ENCODE assay signal across 31 mouse cellular contexts in the genomic region with DNA sequence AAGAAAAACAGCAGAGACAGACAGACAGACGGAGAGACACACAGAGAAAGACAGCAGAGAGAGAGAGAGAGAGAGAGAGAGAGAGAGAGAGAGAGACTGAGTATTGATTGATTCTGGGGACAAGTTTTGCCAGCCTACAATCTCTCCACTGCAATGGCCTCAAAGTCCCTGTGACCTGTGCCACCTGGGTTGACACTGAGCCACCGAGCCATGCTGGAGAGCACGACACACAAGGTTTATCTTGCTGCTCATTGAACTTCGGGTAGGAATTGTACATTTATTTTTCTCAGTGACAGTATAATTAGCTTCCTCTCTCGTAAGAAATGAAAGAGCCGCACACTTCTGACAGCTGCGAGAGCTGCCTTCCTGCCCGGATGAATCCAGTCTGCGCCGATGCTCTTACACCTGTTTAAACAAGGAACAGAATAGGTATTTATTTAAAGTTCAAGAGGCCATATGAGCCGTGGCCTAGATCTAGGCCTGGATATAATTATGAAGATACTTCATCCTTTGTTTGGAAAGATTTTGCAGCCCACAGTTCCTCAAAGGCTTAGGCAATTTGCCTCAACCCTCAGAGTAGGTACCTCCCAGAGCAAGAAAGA. TPM values are rescaled to one million over a fixed set of nuclear protein-coding genes. Genes with fewer than 3 reads are reported as not detected.
DNase-seq lines count a peak whose midpoint lies in the region; ATAC-seq and TF ChIP-seq lines count a peak whose summit lies in the region.
"Had no signal": no experiment of that assay in that cellular context is flagged by ENCODE, and none has a peak within 500 bp of the region (broad histone marks: within the 10 kb centered on the region; RNA-seq: fewer than 3 reads in every experiment).

No protein-coding gene starts in this region.

- TF ChIP-seq POLR2A in liver, adult 2 months (IDR thresholded peaks at IDR 0.05; ENCODE audit: extremely low read depth, insufficient read depth, low read length), result no peak
- no peak for TF ChIP-seq POLR2A in lung, adult 2 months (IDR thresholded peaks at IDR 0.05; ENCODE audit: borderline replicate concordance, extremely low read depth, low read depth, low read length)

- WGBS in liver, adult 2 months, result 20% methylated on average over 11 of the region's 11 CpGs
- WGBS in liver, embryonic 12.5 days (ENCODE audit: insufficient replicate concordance), result 61% methylated on average over 11 of the region's 11 CpGs
- 28% methylated on average over 11 of the region's 11 CpGs for WGBS in lung, postnatal 0 days
- WGBS in lung, adult 2 months, result 46% methylated on average over 11 of the region's 11 CpGs
- WGBS in intestine, postnatal 0 days, result 25% methylated on average over 11 of the region's 11 CpGs
- 43% methylated on average over 11 of the region's 11 CpGs for WGBS in stomach, postnatal 0 days

- H3K4me3 ChIP-seq in liver, adult 2 months (ENCODE audit: insufficient read depth, low read depth, low read length), result no peak overlapping the region
- no peak overlapping the region for H3K4me3 ChIP-seq in liver, embryonic 12.5 days
- H3K4me3 ChIP-seq in lung, postnatal 0 days (ENCODE audit: low read depth, low read length), result no peak overlapping the region
- no peak overlapping the region for H3K4me3 ChIP-seq in lung, adult 2 months (replicated peaks; ENCODE audit: extremely low read depth, low read depth, low read length)
- no peak overlapping the region for H3K4me3 ChIP-seq in intestine, postnatal 0 days (ENCODE audit: low read depth, low read length)
- no peak overlapping the region for H3K4me3 ChIP-seq in stomach, postnatal 0 days (ENCODE audit: low read depth, low read length)
- H3K4me3 ChIP-seq: embryonic facial prominence, embryonic 12.5 days; forebrain, embryonic 12.5 days; heart, embryonic 12.5 days; left cerebral cortex, adult 2 months; myocyte had no signal

- peaks cover 6% of the 10 kb centered on the region; the same call in 1 of the 2 replicates for H3K4me1 ChIP-seq in liver, adult 2 months (ENCODE audit: control insufficient read depth, insufficient read depth, low read length)
- H3K4me1 ChIP-seq in liver, embryonic 12.5 days, result peaks cover 3% of the 10 kb centered on the region; the same call in 1 of the 2 replicates
- peaks cover 4% of the 10 kb centered on the region for H3K4me1 ChIP-seq in lung, postnatal 0 days (ENCODE audit: insufficient read depth, low read depth, low read length)
- H3K4me1 ChIP-seq in lung, adult 2 months (ENCODE audit: control insufficient read depth, insufficient read depth, low read length), result 0 out of 2 replicates have a peak, but pooled peaks cover 2% of the 10 kb centered on the region
- 0 out of 2 replicates have a peak, but pooled peaks cover 3% of the 10 kb centered on the region for H3K4me1 ChIP-seq in intestine, postnatal 0 days (replicated peaks; ENCODE audit: control insufficient read depth, insufficient read depth, low read length)
- H3K4me1 ChIP-seq in stomach, postnatal 0 days (replicated peaks; ENCODE audit: control insufficient read depth, insufficient read depth), result no peaks in the 10 kb centered on the region; the same call in 1 of the 2 replicates

- H3K9me3 ChIP-seq in liver, embryonic 12.5 days (replicated peaks), result no peaks in the 10 kb centered on the region
- no peaks in the 10 kb centered on the region for H3K9me3 ChIP-seq in lung, postnatal 0 days (ENCODE audit: low read length)
- H3K9me3 ChIP-seq in intestine, postnatal 0 days (ENCODE audit: control insufficient read depth), result no peaks in the 10 kb centered on the region
- no peaks in the 10 kb centered on the region for H3K9me3 ChIP-seq in stomach, postnatal 0 days (ENCODE audit: control insufficient read depth, low read length)
- H3K9me3 ChIP-seq: embryonic facial prominence, embryonic 12.5 days; forebrain, embryonic 12.5 days; heart, embryonic 12.5 days had no signal

- TF ChIP-seq CTCF in liver, adult 2 months (IDR thresholded peaks at IDR 0.05; ENCODE audit: low read depth, low read length), result no peak
- no peak for TF ChIP-seq CTCF in lung, postnatal 0 days (IDR thresholded peaks at IDR 0.05)
- TF ChIP-seq CTCF in lung, adult 2 months (IDR thresholded peaks at IDR 0.05; ENCODE audit: insufficient read depth, low read length), result no peak
- TF ChIP-seq CTCF in intestine, postnatal 0 days (IDR thresholded peaks at IDR 0.05; ENCODE audit: low read depth), result no peak
- no peak for TF ChIP-seq CTCF in stomach, postnatal 0 days (IDR thresholded peaks at IDR 0.05; ENCODE audit: low read depth)

- H3K27ac ChIP-seq in liver, adult 2 months (replicated peaks; ENCODE audit: insufficient read depth, low read depth, low read length), result no peak overlapping the region
- no peak overlapping the region for H3K27ac ChIP-seq in liver, embryonic 12.5 days
- H3K27ac ChIP-seq in lung, postnatal 0 days (ENCODE audit: low read length), result no peak overlapping the region
- H3K27ac ChIP-seq in intestine, postnatal 0 days (ENCODE audit: low read depth, low read length), result peak overlapping the region; percentile 55
- H3K27ac ChIP-seq in stomach, postnatal 0 days (replicated peaks), result 0 out of 2 replicates have a peak overlapping the region, but pooled peaks have one; percentile 40
- H3K27ac ChIP-seq: embryonic facial prominence, embryonic 12.5 days; forebrain, embryonic 12.5 days; hindbrain, postnatal 0 days; left cerebral cortex, adult 2 months had no signal

- H3K9ac ChIP-seq in liver, adult 2 months (ENCODE audit: low read depth, low read length), result no peak overlapping the region
- H3K9ac ChIP-seq in liver, embryonic 12.5 days, result no peak overlapping the region
- no peak overlapping the region for H3K9ac ChIP-seq in lung, postnatal 0 days (replicated peaks; ENCODE audit: low read depth)
- H3K9ac ChIP-seq in intestine, postnatal 0 days (ENCODE audit: low read depth, low read length), result no peak overlapping the region
- no peak overlapping the region for H3K9ac ChIP-seq in stomach, postnatal 0 days (ENCODE audit: low read length)
- H3K9ac ChIP-seq: embryonic facial prominence, embryonic 12.5 days; forebrain, embryonic 12.5 days; heart, embryonic 12.5 days had no signal

- no peaks in the 10 kb centered on the region for H3K36me3 ChIP-seq in liver, adult 2 months (ENCODE audit: control insufficient read depth, insufficient read depth, low read length)
- no peaks in the 10 kb centered on the region for H3K36me3 ChIP-seq in liver, embryonic 12.5 days
- H3K36me3 ChIP-seq in lung, postnatal 0 days (ENCODE audit: insufficient read depth, low read length), result no peaks in the 10 kb centered on the region
- H3K36me3 ChIP-seq in intestine, postnatal 0 days (ENCODE audit: control insufficient read depth, insufficient read depth), result no peaks in the 10 kb centered on the region
- no peaks in the 10 kb centered on the region for H3K36me3 ChIP-seq in stomach, postnatal 0 days (ENCODE audit: control insufficient read depth, insufficient read depth, low read length)
- H3K36me3 ChIP-seq: embryonic facial prominence, embryonic 12.5 days; forebrain, embryonic 12.5 days; heart, embryonic 12.5 days had no signal

- H3K27me3 ChIP-seq in liver, adult 2 months (ENCODE audit: control insufficient read depth, insufficient read depth, low read length), result no peaks in the 10 kb centered on the region
- peaks cover 12% of the 10 kb centered on the region for H3K27me3 ChIP-seq in liver, embryonic 12.5 days (replicated peaks)
- no peaks in the 10 kb centered on the region for H3K27me3 ChIP-seq in lung, postnatal 0 days (replicated peaks; ENCODE audit: insufficient read depth, low read length)
- H3K27me3 ChIP-seq in intestine, postnatal 0 days (replicated peaks; ENCODE audit: control insufficient read depth, insufficient read depth, low read length), result no peaks in the 10 kb centered on the region
- H3K27me3 ChIP-seq in stomach, postnatal 0 days (ENCODE audit: control insufficient read depth, insufficient read depth, low read length), result no peaks in the 10 kb centered on the region
- H3K27me3 ChIP-seq: heart, embryonic 12.5 days had no signal

- H3K4me2 ChIP-seq in liver, embryonic 12.5 days, result no peak overlapping the region
- no peak overlapping the region for H3K4me2 ChIP-seq in lung, postnatal 0 days (replicated peaks; ENCODE audit: low read depth, low read length)
- H3K4me2 ChIP-seq in intestine, postnatal 0 days (replicated peaks; ENCODE audit: low read depth), result no peak overlapping the region
- H3K4me2 ChIP-seq in stomach, postnatal 0 days (replicated peaks; ENCODE audit: low read depth), result no peak overlapping the region
- H3K4me2 ChIP-seq: embryonic facial prominence, embryonic 12.5 days; forebrain, embryonic 12.5 days; heart, embryonic 12.5 days had no signal

- no peak for ATAC-seq in liver, embryonic 12.5 days
- peak; percentile 28; the same call in 1 of the 2 replicates for ATAC-seq in lung, postnatal 0 days
- ATAC-seq in intestine, postnatal 0 days, result peak; percentile 78
- peak; percentile 53; the same call in 1 of the 2 replicates for ATAC-seq in stomach, postnatal 0 days (ENCODE audit: low FRiP score, low TSS enrichment)
- ATAC-seq in megakaryocyte, adult 5-6 weeks (ENCODE audit: poor library complexity, severe bottlenecking), result no peak
- ATAC-seq: hindbrain, postnatal 0 days; midbrain, embryonic 16.5 days had no signal

- TF ChIP-seq EP300 in lung, postnatal 0 days (IDR thresholded peaks at IDR 0.05), result no peak
- no peak for TF ChIP-seq EP300 in stomach, postnatal 0 days (optimal IDR thresholded peaks at IDR 0.05)

- H3K79me2 ChIP-seq in liver, adult 2 months (ENCODE audit: control insufficient read depth, insufficient read depth, low read length), result no peaks in the 10 kb centered on the region

- peak; percentile 82 for DNase-seq in liver, adult 2 months (ENCODE audit: extremely low read depth, low read depth, low spot score)
- DNase-seq in lung, postnatal 0 days (ENCODE audit: low spot score), result peak; percentile 44
- DNase-seq in lung, adult 2 months, result no peak
- DNase-seq in stomach, postnatal 0 days (ENCODE audit: low spot score), result no peak
- no peak for DNase-seq in adrenal gland, adult 2 months
- DNase-seq: adrenal gland, postnatal 10 days; cerebellum, adult 18-20 months; cerebellum, postnatal 25 days; gastrocnemius, postnatal 25 days; kidney, adult 8-10 months; layer of hippocampus, adult 9-11 months; lung, postnatal 36 days; thymus, postnatal 25 days had no signal

RNA-seq across cellular contexts. Expression of a gene that starts 43.2 kb away (rescaled TPM):
- not detected in 2 replicates for total RNA-seq in liver, adult 2 months (2014; rRNA removed)
- polyA plus RNA-seq in liver, adult 2 months (2012; rRNA removed), result not detected in 2 replicates
- polyA plus RNA-seq in liver, embryonic 12.5 days (2016; fragmentation: Nextera tagmentation; extraction: Ambion mirVana), result not detected in 2 replicates
- polyA plus RNA-seq in lung, postnatal 0 days (2015; fragmentation: Nextera tagmentation; extraction: Ambion mirVana), result 0.05 TPM in 1 of 2 replicates, not detected in the other
- polyA plus RNA-seq in lung, adult 2 months (2012; rRNA removed), result not detected in 2 replicates
- polyA plus RNA-seq in intestine, postnatal 0 days (2015; fragmentation: Nextera tagmentation; extraction: Ambion mirVana), result 0.21 and 0.34 TPM in 2 replicates
- polyA plus RNA-seq in stomach, postnatal 0 days (2015; fragmentation: Nextera tagmentation; extraction: Ambion mirVana), result not detected in 2 replicates
- not detected for total RNA-seq in adrenal gland, adult 2 months (2021)
- not detected in 2 replicates for polyA plus RNA-seq in adrenal gland, adult 2 months (2012; rRNA removed)
- not detected in 2 replicates for total RNA-seq in megakaryocyte, adult 5-6 weeks (2015)
- 0.11 TPM in 1 of 2 replicates, not detected in the other for total RNA-seq in megakaryocyte, adult 5-6 weeks (2017)
- total RNA-seq: adrenal gland, postnatal 10 days; gastrocnemius, postnatal 25 days; heart, adult 18-20 months; heart, postnatal 10 days; hindbrain, postnatal 0 days; left cerebral cortex, postnatal 36 days; MEL had no signal
- polyA plus RNA-seq: C2C12; embryonic facial prominence, embryonic 12.5 days; forebrain, embryonic 12.5 days; heart, embryonic 12.5 days; hindbrain, embryonic 11.5 days; limb, embryonic 14.5 days; midbrain, embryonic 16.5 days; myocyte; neural tube, embryonic 14.5 days had no signal

Comparison
In these comparisons a context has a peak if more than half of its experiments do, and no peak if none do; other contexts are left out.
1. DNase-seq: peak in liver, adult 2 months (single experiment) and lung, postnatal 0 days (single experiment); none in lung, adult 2 months (single experiment), stomach, postnatal 0 days (single experiment) and adrenal gland, adult 2 months (single experiment).
2. H3K27ac ChIP-seq: peak in intestine, postnatal 0 days (single experiment) and stomach, postnatal 0 days (single experiment); none in liver, adult 2 months (single experiment), liver, embryonic 12.5 days (single experiment) and lung, postnatal 0 days (single experiment).
3. ATAC-seq: peak in lung, postnatal 0 days (single experiment), intestine, postnatal 0 days (single experiment) and stomach, postnatal 0 days (single experiment); none in liver, embryonic 12.5 days (single experiment) and megakaryocyte, adult 5-6 weeks (single experiment).